Mouse (Mus musculus): ENCODE measurements around the gene Prkca. TPM values are rescaled to one million over a fixed set of nuclear protein-coding genes. Genes with fewer than 3 reads are reported as not detected.

The Prkca gene
- polyA plus RNA-seq, 1 experiment = 266 TPM

DNA sequence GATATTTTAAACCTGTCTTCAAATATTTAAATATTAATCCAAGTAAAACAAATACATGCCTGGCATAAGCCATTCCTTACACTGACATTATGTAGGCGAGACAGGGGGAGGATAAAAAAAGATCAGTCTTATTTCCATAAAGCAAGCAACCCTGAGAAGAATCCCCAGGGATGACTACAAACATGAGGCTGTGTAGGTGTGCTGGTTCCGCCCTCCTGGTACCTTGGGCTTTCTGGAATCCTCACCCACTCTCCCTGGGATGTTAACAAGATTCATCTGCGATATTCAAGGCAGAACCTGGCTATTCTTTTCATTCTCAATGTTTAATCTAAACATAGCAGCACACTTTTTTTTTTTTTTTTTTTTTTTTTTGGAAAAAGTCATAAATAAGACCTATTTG lies 289.1 kb downstream of the Prkca start:
- WGBS = 56% methylated on average over 3 of the region's 3 CpGs
- no peak overlapping the region for H3K27ac ChIP-seq (ENCODE audit: insufficient read depth, low read depth, low read length)
- H3K4me3 ChIP-seq (ENCODE audit: insufficient read depth, low read depth, low read length) = no peak overlapping the region
- peaks cover 23% of the 10 kb centered on the region for H3K4me1 ChIP-seq (ENCODE audit: control insufficient read depth, insufficient read depth, low read length)
- TF ChIP-seq CTCF (IDR thresholded peaks at IDR 0.05; ENCODE audit: insufficient read depth, low read depth, low read length) (no peak), POLR2A (IDR thresholded peaks at IDR 0.05; ENCODE audit: insufficient read depth, low read depth, low read length) (no peak)

DNA sequence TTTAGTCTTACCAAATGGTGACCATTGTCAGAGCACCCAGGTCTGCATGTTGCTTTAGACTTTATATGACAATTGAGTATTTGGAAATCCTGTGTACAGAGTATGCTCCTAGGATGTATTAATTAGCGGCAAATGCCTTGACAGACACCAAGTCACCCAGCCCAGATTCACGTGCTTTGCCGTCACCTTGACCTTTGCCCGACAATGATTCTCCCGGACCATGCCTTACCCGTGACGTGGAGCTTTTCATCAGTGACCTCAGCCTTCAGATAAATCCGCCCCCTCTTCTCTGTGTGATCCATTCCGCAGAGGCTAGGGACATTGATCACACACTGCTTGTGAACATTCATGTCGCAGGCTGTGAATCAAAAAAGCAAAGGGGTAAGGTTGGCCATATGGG lies 290.0 kb downstream of the Prkca start:
- H3K4me3 ChIP-seq (ENCODE audit: insufficient read depth, low read depth, low read length) = no peak overlapping the region
- peak overlapping the region; percentile 12; the same call in 1 of the 2 replicates for H3K27ac ChIP-seq (ENCODE audit: insufficient read depth, low read depth, low read length)
- 93% methylated on average over 10 of the region's 10 CpGs for WGBS
- peaks cover 21% of the 10 kb centered on the region for H3K4me1 ChIP-seq (ENCODE audit: control insufficient read depth, insufficient read depth, low read length)
- TF ChIP-seq CTCF (IDR thresholded peaks at IDR 0.05; ENCODE audit: insufficient read depth, low read depth, low read length) (no peak), POLR2A (IDR thresholded peaks at IDR 0.05; ENCODE audit: insufficient read depth, low read depth, low read length) (no peak)

DNA sequence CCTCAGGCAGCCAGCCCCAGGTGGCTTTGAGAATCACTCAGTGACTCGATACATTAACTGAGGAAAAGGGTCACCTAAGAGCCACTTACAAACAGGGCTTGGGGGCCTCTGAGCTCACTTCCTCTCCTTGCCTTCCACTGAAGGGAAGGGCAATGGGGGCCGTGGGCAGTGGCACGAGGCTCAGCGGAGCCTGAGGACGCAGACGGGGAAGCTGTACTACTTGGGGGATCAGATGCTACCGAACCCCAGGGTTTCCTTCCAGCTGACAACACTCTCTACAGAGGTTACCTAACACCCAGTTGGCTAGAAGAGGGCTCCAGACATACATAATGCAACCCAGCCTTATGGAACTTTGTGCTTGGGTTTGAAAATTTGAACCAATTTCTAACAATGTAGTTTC lies 302.1 kb downstream of the Prkca start:
- peak overlapping the region; percentile 75 for H3K27ac ChIP-seq (ENCODE audit: insufficient read depth, low read depth, low read length)
- H3K4me1 ChIP-seq (ENCODE audit: control insufficient read depth, insufficient read depth, low read length) = peaks cover 26% of the 10 kb centered on the region
- no peak for TF ChIP-seq POLR2A (IDR thresholded peaks at IDR 0.05; ENCODE audit: insufficient read depth, low read depth, low read length)
- TF ChIP-seq CTCF (IDR thresholded peaks at IDR 0.05; ENCODE audit: insufficient read depth, low read depth, low read length) = no peak
- 86% methylated on average over 7 of the region's 7 CpGs for WGBS
- H3K4me3 ChIP-seq (ENCODE audit: insufficient read depth, low read depth, low read length) = no peak overlapping the region

DNA sequence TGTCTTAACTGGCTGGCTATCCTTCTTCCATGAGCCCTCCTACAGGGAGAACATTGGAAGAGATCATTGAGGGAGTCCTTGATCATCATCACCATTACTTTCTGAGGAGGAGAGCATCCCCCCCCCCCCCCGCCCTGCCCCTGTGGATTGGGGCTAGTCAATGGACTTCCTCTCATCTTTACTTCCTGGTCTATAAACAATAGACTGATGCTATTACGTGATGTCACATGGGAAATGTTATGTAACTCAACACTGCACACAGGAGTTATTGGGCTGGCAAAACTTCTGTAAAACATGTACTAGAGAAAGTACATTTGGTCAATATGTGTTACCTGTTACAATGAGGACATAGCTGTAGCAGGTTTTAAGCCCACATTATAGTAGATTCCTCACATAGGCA lies 302.9 kb downstream of the Prkca start:
- H3K4me3 ChIP-seq (ENCODE audit: insufficient read depth, low read depth, low read length) = no peak overlapping the region
- WGBS = 82% methylated on average over 2 of the region's 2 CpGs
- peaks cover 32% of the 10 kb centered on the region for H3K4me1 ChIP-seq (ENCODE audit: control insufficient read depth, insufficient read depth, low read length)
- TF ChIP-seq POLR2A (IDR thresholded peaks at IDR 0.05; ENCODE audit: insufficient read depth, low read depth, low read length) = no peak
- no peak for TF ChIP-seq CTCF (IDR thresholded peaks at IDR 0.05; ENCODE audit: insufficient read depth, low read depth, low read length)
- H3K27ac ChIP-seq (ENCODE audit: insufficient read depth, low read depth, low read length) = peak overlapping the region; percentile 80; the same call in 1 of the 2 replicates

DNA sequence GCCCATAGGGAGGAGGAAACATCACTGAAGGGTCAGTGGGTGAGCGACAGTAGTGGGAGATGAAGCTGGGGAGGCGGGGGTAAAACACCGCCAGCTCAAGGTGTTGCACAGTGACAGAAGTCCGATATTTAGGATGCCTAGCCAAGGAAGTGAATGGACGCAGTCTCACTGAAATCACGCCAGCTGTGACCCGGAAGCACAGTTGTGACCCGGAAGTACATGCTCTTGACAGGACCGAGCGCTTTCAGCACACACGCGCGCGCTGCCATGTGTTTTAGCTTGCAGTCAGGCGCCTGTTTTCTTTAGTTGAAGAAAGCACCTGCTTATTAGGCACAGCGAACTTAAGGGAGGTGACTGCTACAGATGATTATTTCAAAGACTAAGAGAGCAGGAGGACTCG lies 304.0 kb downstream of the Prkca start:
- Histone ChIP-seq H3K4me1 (ENCODE audit: control insufficient read depth, insufficient read depth, low read length) (peaks cover 35% of the 10 kb centered on the region), H3K27ac (ENCODE audit: insufficient read depth, low read depth, low read length) (peak overlapping the region; percentile 80), H3K4me3 (ENCODE audit: insufficient read depth, low read depth, low read length) (no peak overlapping the region)
- no peak for TF ChIP-seq CTCF (IDR thresholded peaks at IDR 0.05; ENCODE audit: insufficient read depth, low read depth, low read length)
- 57% methylated on average over 17 of the region's 17 CpGs for WGBS

DNA sequence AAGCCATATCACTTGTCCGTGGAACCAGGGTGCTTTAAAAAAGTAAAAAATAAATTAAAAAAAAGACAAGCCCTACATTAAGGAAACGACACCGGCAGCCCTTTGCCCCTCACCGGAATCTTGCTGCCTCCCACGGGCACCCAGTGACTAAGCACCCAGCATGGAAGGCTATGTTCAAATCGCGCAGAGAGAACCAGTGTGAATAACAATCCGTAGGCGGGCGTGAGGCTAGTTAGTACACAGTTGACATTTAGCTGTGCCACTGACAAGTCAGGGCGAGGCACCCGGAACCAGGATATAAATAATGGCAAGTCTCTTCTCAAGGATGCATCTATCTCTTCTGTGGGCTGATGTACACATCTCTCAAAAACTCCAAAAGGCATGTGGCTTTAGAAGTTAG lies 304.7 kb downstream of the Prkca start:
- 35% methylated on average over 12 of the region's 12 CpGs for WGBS
- Histone ChIP-seq H3K4me1 (ENCODE audit: control insufficient read depth, insufficient read depth, low read length) (peaks cover 41% of the 10 kb centered on the region), H3K4me3 (ENCODE audit: insufficient read depth, low read depth, low read length) (no peak overlapping the region), H3K27ac (ENCODE audit: insufficient read depth, low read depth, low read length) (peak overlapping the region; percentile 96)
- no peak for TF ChIP-seq POLR2A (IDR thresholded peaks at IDR 0.05; ENCODE audit: insufficient read depth, low read depth, low read length)
- TF ChIP-seq CTCF (IDR thresholded peaks at IDR 0.05; ENCODE audit: insufficient read depth, low read depth, low read length) = no peak

DNA sequence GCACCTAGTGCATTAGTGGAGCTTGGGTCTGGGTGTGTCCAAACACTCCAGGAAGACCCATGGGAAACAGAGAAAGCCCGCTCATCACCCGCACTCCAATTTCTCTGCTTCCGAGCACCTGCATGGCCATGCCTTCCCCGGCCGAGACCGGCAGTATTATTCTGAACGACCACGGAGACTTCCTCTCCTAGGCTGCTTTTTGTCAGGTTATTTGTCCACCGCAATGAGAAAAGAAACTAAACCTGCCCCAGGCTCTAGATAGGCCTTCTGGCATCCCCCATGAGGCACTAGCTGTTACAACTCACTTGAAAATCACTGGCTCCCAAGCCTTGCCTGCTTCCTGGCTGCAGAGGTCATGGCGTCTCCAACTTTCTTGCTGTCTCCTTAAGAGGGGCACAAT lies 307.4 kb downstream of the Prkca start:
- Histone ChIP-seq H3K27ac (ENCODE audit: insufficient read depth, low read depth, low read length) (peak overlapping the region; percentile 96; the same call in 1 of the 2 replicates), H3K4me1 (ENCODE audit: control insufficient read depth, insufficient read depth, low read length) (peaks cover 46% of the 10 kb centered on the region), H3K4me3 (ENCODE audit: insufficient read depth, low read depth, low read length) (no peak overlapping the region)
- TF ChIP-seq POLR2A (IDR thresholded peaks at IDR 0.05; ENCODE audit: insufficient read depth, low read depth, low read length) = no peak
- 94% methylated on average over 10 of the region's 10 CpGs for WGBS

DNA sequence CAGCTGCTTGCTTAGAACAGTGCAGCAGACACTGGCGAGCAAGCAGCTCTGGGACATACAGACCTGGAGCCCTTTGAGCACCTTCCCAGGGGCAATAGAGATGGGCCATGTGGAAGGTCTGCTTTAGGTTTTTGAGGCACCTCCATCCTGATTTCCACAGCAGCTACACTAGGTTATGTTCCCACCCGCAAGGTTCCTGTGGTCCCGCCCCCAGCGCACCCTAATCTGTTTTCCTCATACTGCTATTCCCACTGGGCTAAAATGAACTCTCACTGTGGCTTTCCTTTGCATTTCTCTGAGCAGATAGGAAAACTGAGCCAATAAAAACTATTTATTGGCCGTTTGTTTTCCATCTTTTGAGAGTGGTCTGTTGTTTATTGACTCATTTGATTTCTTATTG lies 308.0 kb downstream of the Prkca start:
- TF ChIP-seq CTCF (IDR thresholded peaks at IDR 0.05; ENCODE audit: insufficient read depth, low read depth, low read length) (no peak), POLR2A (IDR thresholded peaks at IDR 0.05; ENCODE audit: insufficient read depth, low read depth, low read length) (no peak)
- Histone ChIP-seq H3K27ac (ENCODE audit: insufficient read depth, low read depth, low read length) (peak overlapping the region; percentile 37; the same call in 1 of the 2 replicates), H3K4me1 (ENCODE audit: control insufficient read depth, insufficient read depth, low read length) (peaks cover 48% of the 10 kb centered on the region), H3K4me3 (ENCODE audit: insufficient read depth, low read depth, low read length) (no peak overlapping the region)
- WGBS = 79% methylated on average over 5 of the region's 5 CpGs

DNA sequence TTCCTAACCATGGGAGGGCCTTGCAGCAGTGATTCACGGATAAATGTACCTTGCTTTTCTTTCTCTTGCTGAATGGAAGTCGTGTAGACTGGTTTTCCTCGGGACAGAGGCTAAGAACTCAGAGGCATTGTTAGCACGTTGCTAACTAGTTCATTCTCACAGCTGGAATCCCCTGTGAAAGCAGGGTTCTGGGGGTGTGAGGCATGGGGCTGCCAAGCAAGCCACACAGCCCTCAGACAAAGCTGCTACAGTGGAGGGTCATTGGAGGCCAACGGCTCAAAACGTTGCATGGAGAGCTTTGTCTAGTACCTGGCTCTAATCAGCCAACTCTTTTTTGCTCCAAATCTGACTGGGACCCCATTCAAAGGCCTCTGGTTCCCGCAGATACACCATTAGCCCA lies 309.4 kb downstream of the Prkca start:
- Histone ChIP-seq H3K27ac (ENCODE audit: insufficient read depth, low read depth, low read length) (peak overlapping the region; percentile 30), H3K4me1 (ENCODE audit: control insufficient read depth, insufficient read depth, low read length) (peaks cover 36% of the 10 kb centered on the region), H3K4me3 (ENCODE audit: insufficient read depth, low read depth, low read length) (no peak overlapping the region)
- TF ChIP-seq CTCF (IDR thresholded peaks at IDR 0.05; ENCODE audit: insufficient read depth, low read depth, low read length) (no peak), POLR2A (IDR thresholded peaks at IDR 0.05; ENCODE audit: insufficient read depth, low read depth, low read length) (no peak)
- 31% methylated on average over 7 of the region's 7 CpGs for WGBS

DNA sequence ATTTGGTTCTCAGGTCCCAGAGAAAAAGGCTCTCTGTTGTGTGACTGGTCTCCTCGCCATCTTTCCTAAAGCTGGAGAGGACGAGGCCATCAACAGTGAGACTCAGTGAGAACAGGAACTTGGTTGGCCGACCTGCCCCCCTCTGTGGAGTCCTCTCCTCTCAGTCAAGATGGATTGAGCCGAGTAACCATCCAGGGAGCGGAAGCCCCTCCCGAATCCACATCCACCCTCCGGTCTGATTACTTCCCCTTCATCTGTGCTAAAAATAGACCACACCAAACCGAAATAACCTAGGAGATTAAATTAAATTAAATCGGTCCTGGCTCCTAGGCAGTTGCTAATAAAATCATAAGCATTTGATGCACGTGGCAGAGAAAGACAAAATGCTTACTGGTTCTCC lies 311.2 kb downstream of the Prkca start:
- Histone ChIP-seq H3K4me3 (ENCODE audit: insufficient read depth, low read depth, low read length) (no peak overlapping the region), H3K4me1 (ENCODE audit: control insufficient read depth, insufficient read depth, low read length) (peaks cover 38% of the 10 kb centered on the region), H3K27ac (ENCODE audit: insufficient read depth, low read depth, low read length) (peak overlapping the region; percentile 59)
- no peak for TF ChIP-seq CTCF (IDR thresholded peaks at IDR 0.05; ENCODE audit: insufficient read depth, low read depth, low read length)
- no peak for TF ChIP-seq POLR2A (IDR thresholded peaks at IDR 0.05; ENCODE audit: insufficient read depth, low read depth, low read length)
- WGBS = 54% methylated on average over 10 of the region's 10 CpGs

Data from olfactory bulb, adult 2 months (tissue).